Mouse (Mus musculus) ES-E14 (cell line): ENCODE measurements around the gene BC048562. TPM values are rescaled to one million over a fixed set of nuclear protein-coding genes. Genes with fewer than 3 reads are reported as not detected.

ENCODE experiments used
- DNase-seq: peaks from one replicate; pipeline ENCODE4 v3.0.0-alpha.2; 2013; ENCODE audit warnings: low read depth, low spot score
- H3K27ac ChIP-seq: 2 replicates; pipeline ENCODE4 v1.5.1; 2012; ENCODE audit warnings: low read depth, mild to moderate bottlenecking, low read length, moderate library complexity, mixed read lengths; ENCODE audit not compliant: poor library complexity, insufficient read depth, severe bottlenecking
- H3K36me3 ChIP-seq: 2 replicates; pipeline ENCODE4 v1.6.1; 2012; ENCODE audit warnings: mild to moderate bottlenecking, low read length, moderate library complexity, mixed read lengths; ENCODE audit not compliant: control insufficient read depth, poor library complexity, insufficient read depth, severe bottlenecking
- H3K4me1 ChIP-seq, 2 experiments: fragments of 150-350 bp in 1 of 2; sonication (generic) in 1 of 2; 2 replicates each; pipeline ENCODE4 v1.6.1; 2012; ENCODE audit warnings: low read length in 2 of 2, mild to moderate bottlenecking in 1 of 2, mixed read lengths in 1 of 2; ENCODE audit not compliant: control insufficient read depth in 2 of 2, insufficient read depth in 2 of 2, poor library complexity in 1 of 2
- H3K4me3 ChIP-seq, 2 experiments: fragments of 150-350 bp in 1 of 2; sonication (generic) in 1 of 2; 2 replicates each; pipeline ENCODE4 v1.5.1; 2012; ENCODE audit warnings: low read length in 2 of 2, low read depth in 1 of 2, mild to moderate bottlenecking in 1 of 2, mixed read lengths in 1 of 2; ENCODE audit not compliant: insufficient read depth in 1 of 2, poor library complexity in 1 of 2, severe bottlenecking in 1 of 2
- H3K9ac ChIP-seq: 2 replicates; pipeline ENCODE4 v1.6.1; 2012; ENCODE audit warnings: low read depth, mild to moderate bottlenecking, low read length, mixed read lengths; ENCODE audit not compliant: poor library complexity, insufficient read depth, severe bottlenecking
- H3K9me3 ChIP-seq: fragments of 150-350 bp; sonication (generic); 2 replicates; pipeline ENCODE4 v1.6.1; 2012; ENCODE audit warnings: low read depth, mild to moderate bottlenecking, low read length; ENCODE audit not compliant: control insufficient read depth, insufficient read depth
- CHD2 ChIP-seq: IDR thresholded peaks from 2 replicates; pipeline ENCODE4 v1.6.1; 2014; ENCODE audit warnings: mild to moderate bottlenecking, low read depth, low read length, inconsistent platforms
- HCFC1 ChIP-seq: IDR thresholded peaks from 2 replicates; pipeline ENCODE4 v1.6.1; 2012; ENCODE audit warnings: low read length, inconsistent platforms, borderline replicate concordance; ENCODE audit not compliant: insufficient read depth
- MAFK ChIP-seq: IDR thresholded peaks from 2 replicates; pipeline ENCODE4 v1.6.1; 2014; ENCODE audit warnings: mild to moderate bottlenecking, low read depth, low read length, inconsistent platforms; ENCODE audit not compliant: insufficient read depth
- ZC3H11A ChIP-seq: IDR thresholded peaks from 2 replicates; pipeline ENCODE4 v1.6.1; 2012; ENCODE audit warnings: low read depth, mild to moderate bottlenecking, inconsistent platforms, low read length, borderline replicate concordance
- ZNF384 ChIP-seq: IDR thresholded peaks from 2 replicates; pipeline ENCODE4 v1.6.1; 2012; ENCODE audit warnings: low read depth, low read length, inconsistent platforms
- in situ Hi-C, 2 experiments: fragments of 600-800 bp; cut with MboI; formaldehyde crosslinking; loops; one replicate each; pipeline ENCODE4 v1.15.1; 2025; ENCODE audit warnings: low sequenced_read_pairs in 2 of 2, inconsistent platforms in 1 of 2; ENCODE audit not compliant: unreplicated experiment in 2 of 2
- total RNA-seq: library from RNA; depleted of rRNA; stranded (reverse); fragments of 300-350 nt; gene quantifications from 2 replicates; pipeline ENCODE4 v1.2.3, GENCODE M21; 2012

The BC048562 gene
- total RNA-seq, 1 experiment: not detected

GRCm38 (mm10) chr9:108441236-108441919 lies 5.1 kb downstream of the BC048562 start:
- Histone ChIP-seq H3K9ac (no peak overlapping the region), H3K4me1 (0 out of 4 replicates have a peak, but pooled peaks cover 0 to 2% of the 10 kb centered on the region in 2 experiments)
- in situ Hi-C loops: no loop called here

GRCm38 (mm10) chr9:108445125-108445524 lies 8.8 kb downstream of the BC048562 start:
- peaks cover 0 to 8% of the 10 kb centered on the region in 2 experiments; a peak in 1 of 4 replicates for H3K4me1 ChIP-seq
- H3K4me3 ChIP-seq: no peak overlapping the region
- no peak overlapping the region for H3K9ac ChIP-seq
- H3K36me3 ChIP-seq: no peaks in the 10 kb centered on the region
- no peak overlapping the region for H3K27ac ChIP-seq
- no peak for DNase-seq
- no peak for TF ChIP-seq ZNF384
- in situ Hi-C loops: no loop called here
- no peaks in the 10 kb centered on the region for H3K9me3 ChIP-seq

More at GRCm38 (mm10) chr9:108441236-108441919, 5.1 kb downstream of the BC048562 start:
- Histone ChIP-seq H3K36me3 (no peaks in the 10 kb centered on the region), H3K4me3 (no peak overlapping the region), H3K9me3 (no peaks in the 10 kb centered on the region), H3K27ac (no peak overlapping the region)
- TF ChIP-seq HCFC1 (no peak), ZC3H11A (no peak), MAFK (no peak), CHD2 (no peak), ZNF384 (no peak)
- DNase-seq: no peak

- H3K9ac ChIP-seq: no peak overlapping the region
- no peak for TF ChIP-seq ZNF384
- no peak for TF ChIP-seq MAFK
- no peak for TF ChIP-seq HCFC1
- TF ChIP-seq ZC3H11A: no peak
- no peak for TF ChIP-seq CHD2
- no peak for DNase-seq
- H3K36me3 ChIP-seq: no peaks in the 10 kb centered on the region
- H3K4me3 ChIP-seq: no peak overlapping the region
- peaks cover 0 to 17% of the 10 kb centered on the region in 2 experiments; a peak in 2 of 4 replicates for H3K4me1 ChIP-seq
- H3K27ac ChIP-seq: no peak overlapping the region
- H3K9me3 ChIP-seq: no peaks in the 10 kb centered on the region
- in situ Hi-C loops: no loop called here
Observed at GRCm38 (mm10) chr9:108449860-108450259, 13.6 kb downstream of the BC048562 start.

- in situ Hi-C loops: no loop called here
Observed at GRCm38 (mm10) chr9:108450292-108451169, 14.2 kb downstream of the BC048562 start.

More at GRCm38 (mm10) chr9:108450292-108451169, 14.2 kb downstream of the BC048562 start:
- DNase-seq: no peak
- H3K27ac ChIP-seq: no peak overlapping the region
- no peak overlapping the region for H3K4me3 ChIP-seq
- TF ChIP-seq HCFC1 (no peak), ZNF384 (no peak), MAFK (no peak), CHD2 (no peak), ZC3H11A (no peak)
- H3K9ac ChIP-seq: no peak overlapping the region
- no peaks in the 10 kb centered on the region for H3K36me3 ChIP-seq
- H3K4me1 ChIP-seq: peaks cover 0 to 18% of the 10 kb centered on the region in 2 experiments; a peak in 2 of 4 replicates
- no peaks in the 10 kb centered on the region for H3K9me3 ChIP-seq
